Mouse (Mus musculus): ENCODE data around the gene Zfp612. TPM values are rescaled to one million over a fixed set of nuclear protein-coding genes. Genes with fewer than 3 reads are reported as not detected.
A peak's percentile ranks its signal among the peaks of the same experiment; 100 is the strongest.
"Not testable (repeated sequence)": the region's sequence is repeated elsewhere in the genome, so short reads cannot be mapped to it uniquely, and the experiment has no call there.

Zfp612 gene
- 18.3 TPM in 2 replicates for polyA plus RNA-seq (2015; fragmentation: Nextera tagmentation; extraction: Ambion mirVana)

GRCm38 (mm10) chr8:110079282-110080221 is at the start of gene Zfp612:
TSS of gene Zfp612 (plus strand) at chr8:110079746.
- 8% methylated on average over 54 of the region's 54 CpGs for WGBS
- ATAC-seq (ENCODE audit: low FRiP score) = peak; percentile 96
- 0 out of 2 replicates have a peak, but pooled peaks cover 8% of the 10 kb centered on the region for H3K27me3 ChIP-seq
- peak within 1 kb of the TSS; percentile 85 for H3K9ac ChIP-seq
- peaks cover 22% of the 10 kb centered on the region for H3K4me1 ChIP-seq (replicated peaks)
- peak within 1 kb of the TSS; percentile 88 for H3K4me2 ChIP-seq
- peaks cover 26% of the 10 kb centered on the region for H3K36me3 ChIP-seq
- no peaks in the 10 kb centered on the region for H3K9me3 ChIP-seq
- peak within 1 kb of the TSS; percentile 64 for H3K27ac ChIP-seq
- peak within 1 kb of the TSS; percentile 69 for H3K4me3 ChIP-seq

- H3K36me3 ChIP-seq; H3K9ac ChIP-seq; H3K4me3 ChIP-seq; H3K9me3 ChIP-seq; H3K27ac ChIP-seq; ATAC-seq (ENCODE audit: low FRiP score); H3K27me3 ChIP-seq; H3K4me2 ChIP-seq; H3K4me1 ChIP-seq (replicated peaks): not testable (repeated sequence)
- WGBS = 32% methylated on average over 8 of the region's 8 CpGs
These were observed 45.8 kb upstream of the Zfp612 start for GRCm38 (mm10) chr8:110033771-110034170.

- no peak overlapping the region for H3K4me3 ChIP-seq
- H3K36me3 ChIP-seq = no peaks in the 10 kb centered on the region
- H3K9me3 ChIP-seq = no peaks in the 10 kb centered on the region
- no peak for ATAC-seq (ENCODE audit: low FRiP score)
- no peak overlapping the region for H3K9ac ChIP-seq
- no peak overlapping the region for H3K27ac ChIP-seq
- H3K4me1 ChIP-seq (replicated peaks) = peaks cover 6% of the 10 kb centered on the region
- no peak overlapping the region for H3K4me2 ChIP-seq
- 50% methylated on average over 4 of the region's 4 CpGs for WGBS
- no peaks in the 10 kb centered on the region for H3K27me3 ChIP-seq
These were observed 45.2 kb upstream of the Zfp612 start for GRCm38 (mm10) chr8:110034331-110034730.

- Histone ChIP-seq H3K27ac (no peak overlapping the region), H3K27me3 (no peaks in the 10 kb centered on the region), H3K36me3 (no peaks in the 10 kb centered on the region), H3K4me3 (no peak overlapping the region), H3K4me2 (no peak overlapping the region), H3K9ac (no peak overlapping the region), H3K4me1 (replicated peaks) (peaks cover 6% of the 10 kb centered on the region), H3K9me3 (no peaks in the 10 kb centered on the region)
- WGBS = 70% methylated on average over 2 of the region's 2 CpGs
- no peak for ATAC-seq (ENCODE audit: low FRiP score)
These were observed 43.4 kb upstream of the Zfp612 start for GRCm38 (mm10) chr8:110036156-110036555.

GRCm38 (mm10) chr8:110039216-110039615 is 40.3 kb upstream of the Zfp612 start:
- H3K9me3 ChIP-seq = no peaks in the 10 kb centered on the region
- no peaks in the 10 kb centered on the region for H3K36me3 ChIP-seq
- no peak overlapping the region for H3K4me2 ChIP-seq
- WGBS = 44% methylated on average over 7 of the region's 7 CpGs
- H3K4me1 ChIP-seq (replicated peaks) = 0 out of 2 replicates have a peak, but pooled peaks cover under 1% of the 10 kb centered on the region
- H3K27me3 ChIP-seq = no peaks in the 10 kb centered on the region
- H3K27ac ChIP-seq = no peak overlapping the region
- H3K9ac ChIP-seq = no peak overlapping the region
- no peak for ATAC-seq (ENCODE audit: low FRiP score)
- H3K4me3 ChIP-seq = no peak overlapping the region

- Histone ChIP-seq H3K9ac (no peak within 1 kb of the TSS), H3K4me1 (replicated peaks) (no peaks in the 10 kb centered on the region), H3K27ac (no peak within 1 kb of the TSS), H3K9me3 (no peaks in the 10 kb centered on the region), H3K4me3 (no peak within 1 kb of the TSS), H3K27me3 (no peaks in the 10 kb centered on the region), H3K4me2 (no peak within 1 kb of the TSS), H3K36me3 (no peaks in the 10 kb centered on the region)
- no peak for ATAC-seq (ENCODE audit: low FRiP score)
- 85% methylated on average over 5 of the region's 5 CpGs for WGBS
These were observed 39.9 kb upstream of the Zfp612 start, which contains the start of gene Chst4 for GRCm38 (mm10) chr8:110039659-110040058. TSS of gene Chst4 (minus strand) at chr8:110039740.

- H3K9me3 ChIP-seq = no peaks in the 10 kb centered on the region
- no peak overlapping the region for H3K27ac ChIP-seq
- no peaks in the 10 kb centered on the region for H3K27me3 ChIP-seq
- no peak overlapping the region for H3K9ac ChIP-seq
- WGBS = 87% methylated on average over 4 of the region's 4 CpGs
- H3K36me3 ChIP-seq = no peaks in the 10 kb centered on the region
- H3K4me1 ChIP-seq (replicated peaks) = no peaks in the 10 kb centered on the region
- ATAC-seq (ENCODE audit: low FRiP score) = no peak
- no peak overlapping the region for H3K4me3 ChIP-seq
- H3K4me2 ChIP-seq = no peak overlapping the region
These were observed 39.0 kb upstream of the Zfp612 start for GRCm38 (mm10) chr8:110040509-110040908.

- WGBS = 85% methylated on average over 6 of the region's 6 CpGs
- no peak overlapping the region for H3K4me3 ChIP-seq
- H3K9ac ChIP-seq = no peak overlapping the region
- H3K4me2 ChIP-seq = no peak overlapping the region
- H3K9me3 ChIP-seq = no peaks in the 10 kb centered on the region
- no peak for ATAC-seq (ENCODE audit: low FRiP score)
- H3K36me3 ChIP-seq = no peaks in the 10 kb centered on the region
- no peaks in the 10 kb centered on the region for H3K27me3 ChIP-seq
- H3K4me1 ChIP-seq (replicated peaks) = no peaks in the 10 kb centered on the region
- H3K27ac ChIP-seq = no peak overlapping the region
These were observed 28.3 kb upstream of the Zfp612 start for GRCm38 (mm10) chr8:110051208-110051607.

GRCm38 (mm10) chr8:110058207-110058606 is 21.3 kb upstream of the Zfp612 start:
- Histone ChIP-seq H3K9ac (no peak overlapping the region), H3K9me3 (no peaks in the 10 kb centered on the region), H3K4me2 (no peak overlapping the region), H3K27ac (no peak overlapping the region), H3K4me1 (replicated peaks) (0 out of 2 replicates have a peak, but pooled peaks cover 3% of the 10 kb centered on the region), H3K27me3 (no peaks in the 10 kb centered on the region), H3K4me3 (no peak overlapping the region), H3K36me3 (no peaks in the 10 kb centered on the region)
- ATAC-seq (ENCODE audit: low FRiP score) = no peak
- 69% methylated on average over 8 of the region's 8 CpGs for WGBS

GRCm38 (mm10) chr8:110064161-110064560 is 15.4 kb upstream of the Zfp612 start:
- H3K27me3 ChIP-seq = no peaks in the 10 kb centered on the region
- H3K4me3 ChIP-seq = no peak overlapping the region
- H3K4me1 ChIP-seq (replicated peaks) = no peaks in the 10 kb centered on the region
- ATAC-seq (ENCODE audit: low FRiP score) = no peak
- H3K9me3 ChIP-seq = no peaks in the 10 kb centered on the region
- H3K27ac ChIP-seq = no peak overlapping the region
- H3K36me3 ChIP-seq = no peaks in the 10 kb centered on the region
- WGBS = 78% methylated on average over 9 of the region's 9 CpGs
- H3K9ac ChIP-seq = no peak overlapping the region
- H3K4me2 ChIP-seq = no peak overlapping the region

GRCm38 (mm10) chr8:110064606-110065365 is 14.8 kb upstream of the Zfp612 start:
- ATAC-seq (ENCODE audit: low FRiP score) = no peak
- H3K27ac ChIP-seq = no peak overlapping the region
- WGBS = 93% methylated on average over 18 of the region's 18 CpGs
- H3K9ac ChIP-seq = no peak overlapping the region
- no peaks in the 10 kb centered on the region for H3K9me3 ChIP-seq
- no peaks in the 10 kb centered on the region for H3K4me1 ChIP-seq (replicated peaks)
- H3K4me2 ChIP-seq = no peak overlapping the region
- no peak overlapping the region for H3K4me3 ChIP-seq
- H3K36me3 ChIP-seq = no peaks in the 10 kb centered on the region
- no peaks in the 10 kb centered on the region for H3K27me3 ChIP-seq

GRCm38 (mm10) chr8:110065676-110066075 is 13.9 kb upstream of the Zfp612 start:
- ATAC-seq (ENCODE audit: low FRiP score) = no peak
- WGBS = 88% methylated on average over 4 of the region's 4 CpGs
- H3K4me2 ChIP-seq = no peak overlapping the region

More at GRCm38 (mm10) chr8:110065676-110066075, 13.9 kb upstream of the Zfp612 start:
- Histone ChIP-seq H3K9me3 (no peaks in the 10 kb centered on the region), H3K36me3 (no peaks in the 10 kb centered on the region), H3K27me3 (no peaks in the 10 kb centered on the region), H3K27ac (no peak overlapping the region), H3K4me1 (replicated peaks) (no peaks in the 10 kb centered on the region), H3K4me3 (no peak overlapping the region), H3K9ac (no peak overlapping the region)

Measured in hindbrain, embryonic 13.5 days (tissue).